Mouse (Mus musculus) frontal cortex, postnatal 25 days (tissue): ENCODE data around the gene Tmem214.

Experiments
- DNase-seq, 2 experiments: peaks; one replicate each; pipeline ENCODE4 v3.0.0; 2022; ENCODE audit warnings: low spot score in 2 of 2

Tmem214 gene

DNA sequence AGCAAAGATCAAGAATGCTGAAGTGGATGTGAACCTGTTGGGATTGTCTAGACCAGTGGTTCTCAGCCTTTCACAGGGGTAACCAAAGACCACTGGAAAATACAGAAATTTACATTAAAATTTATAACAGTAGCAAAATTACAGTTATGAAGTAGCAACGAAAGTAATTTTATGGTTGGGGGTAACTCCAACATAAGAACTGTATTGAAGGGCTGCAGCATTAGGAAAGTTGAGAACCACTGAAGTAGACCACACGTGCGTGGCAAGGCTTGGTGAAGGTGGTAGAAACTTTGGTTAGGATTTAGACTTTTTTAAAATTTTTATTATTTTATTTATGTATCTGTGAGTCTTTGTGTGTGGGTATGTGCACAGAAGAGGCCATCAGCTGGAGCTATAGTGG, at the start of gene Tmem214:
Gene Tmem214 (plus strand): TSS at position 301 of the 400 bp plus-strand sequence.
- DNase-seq, result no peak

DNA sequence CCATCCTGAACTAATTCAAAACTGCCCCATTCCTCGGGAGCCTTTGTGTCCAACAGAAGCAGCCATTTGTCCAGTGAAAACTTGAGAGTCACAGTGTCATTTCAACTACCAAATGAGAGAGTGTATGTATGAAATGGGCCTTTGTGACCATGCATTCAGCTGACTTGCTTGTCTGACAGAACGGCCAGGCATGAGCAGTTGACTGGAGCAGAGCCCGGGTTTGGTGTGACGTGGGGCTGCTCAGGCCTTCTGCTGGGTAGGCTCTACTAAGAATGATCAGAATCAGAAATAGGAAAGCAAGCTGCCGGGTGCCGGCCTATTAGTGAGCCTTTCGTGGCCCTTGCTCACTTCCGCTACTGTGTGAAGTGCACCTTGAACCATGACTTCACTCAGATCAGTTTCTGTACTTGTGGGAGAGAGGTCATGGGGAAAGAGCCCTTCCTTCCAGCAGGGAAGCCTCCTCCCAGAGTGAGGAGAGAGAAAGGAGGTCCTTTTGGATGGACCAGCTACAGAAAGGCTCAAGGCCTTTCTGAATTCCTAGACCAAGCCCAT, 49.0 kb upstream of the Tmem214 start:
- no peak for DNase-seq

DNA sequence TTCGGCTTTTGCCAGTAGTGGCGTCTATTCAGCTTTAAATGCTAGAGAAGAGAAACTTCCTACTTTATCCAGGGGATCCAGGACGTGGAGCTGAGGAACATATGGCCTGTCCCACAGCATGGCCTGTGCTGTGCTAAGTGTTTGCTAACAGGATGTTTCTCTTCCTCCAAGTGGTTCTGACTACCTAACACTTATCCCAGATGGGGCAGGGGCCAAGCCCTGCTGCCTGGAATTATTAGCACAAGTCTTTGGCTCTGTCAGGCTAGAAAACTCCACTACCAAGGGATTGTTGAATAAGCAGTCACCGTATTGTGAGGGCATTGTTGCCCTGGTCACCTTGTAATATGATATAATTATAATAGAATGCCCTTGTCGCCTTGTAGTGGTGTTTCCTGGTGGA, 45.1 kb upstream of the Tmem214 start:
- no peak for DNase-seq

DNA sequence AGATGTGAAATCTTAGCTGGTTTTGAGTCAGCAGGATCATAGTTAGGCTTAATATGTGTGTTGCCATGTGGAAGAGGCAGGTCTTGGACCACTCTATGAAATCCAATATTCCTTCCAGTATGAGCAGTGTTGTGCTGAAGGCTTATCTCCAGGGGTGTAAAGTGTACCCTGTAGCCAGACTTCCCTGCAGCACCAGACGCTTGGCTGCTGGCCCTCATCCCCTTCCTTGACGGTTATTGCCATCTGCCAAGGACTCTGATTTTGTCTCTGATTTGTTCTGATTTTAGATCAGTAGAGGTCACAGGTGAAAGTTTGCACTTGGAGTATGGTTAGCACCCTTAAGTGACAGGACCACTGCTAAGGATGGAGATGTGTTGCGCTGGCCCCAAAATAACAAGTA, 44.7 kb upstream of the Tmem214 start:
- DNase-seq, result no peak

DNA sequence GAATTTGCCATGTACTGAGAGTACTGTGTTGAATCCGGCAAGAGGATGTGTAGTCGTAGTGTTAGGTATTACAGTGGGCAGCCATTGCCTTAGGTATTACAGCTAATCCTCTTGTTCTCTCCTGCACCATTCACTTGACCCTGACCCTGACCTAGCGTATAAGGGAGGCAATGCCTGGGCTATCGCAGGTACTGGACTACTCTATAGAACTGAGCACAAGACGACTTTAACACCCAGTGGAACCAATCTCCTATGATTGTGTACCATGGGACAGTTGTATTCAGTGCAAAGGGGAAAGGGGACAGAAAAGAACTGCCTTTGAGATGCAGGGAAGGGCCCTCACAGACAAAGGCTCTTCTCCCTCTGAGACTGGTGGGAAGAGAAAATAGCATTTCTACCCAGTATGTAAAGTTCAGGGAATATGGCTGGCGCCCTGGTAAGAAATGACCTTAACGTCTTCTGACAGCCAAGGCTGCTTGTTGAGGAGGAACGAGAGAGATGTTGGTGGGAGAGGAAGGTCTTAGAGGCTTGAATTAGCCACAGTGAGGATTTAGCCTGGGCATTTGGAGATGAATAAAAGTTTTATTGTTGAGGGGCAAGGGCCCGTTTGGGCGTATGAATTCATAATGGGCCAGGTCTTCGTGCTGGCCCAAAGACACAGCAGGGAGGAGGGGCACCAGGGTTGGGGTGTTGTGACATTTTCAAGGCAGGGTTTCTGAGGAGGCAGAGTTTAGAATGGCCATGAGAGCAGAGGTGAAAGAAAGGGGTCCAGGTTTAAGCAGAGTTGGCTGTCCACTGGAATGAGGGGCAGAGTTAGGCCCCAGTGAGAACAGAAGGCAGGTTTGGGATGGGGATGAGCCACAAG, 43.5 kb upstream of the Tmem214 start:
- no peak for DNase-seq

DNA sequence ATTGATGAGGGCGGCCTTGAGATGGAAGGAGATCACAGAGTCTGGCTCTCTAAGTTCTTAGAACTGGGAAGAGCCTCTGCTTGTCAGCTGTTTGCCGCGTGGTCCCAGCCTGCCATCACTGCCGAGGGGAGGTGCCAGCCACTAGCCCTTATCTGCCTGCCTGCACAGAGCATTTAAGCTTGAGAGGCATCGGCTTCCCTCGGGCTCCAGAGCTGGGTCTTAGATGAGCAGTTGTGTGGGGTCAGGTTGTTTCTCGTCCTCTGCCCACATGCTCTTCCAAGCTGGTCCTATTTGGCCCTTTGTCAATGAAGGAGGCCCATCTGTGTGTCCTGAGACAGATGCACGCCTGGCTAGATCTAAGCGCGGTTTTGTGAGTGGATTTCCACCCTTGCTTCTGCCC, 42.6 kb upstream of the Tmem214 start:
- DNase-seq, result no peak

DNA sequence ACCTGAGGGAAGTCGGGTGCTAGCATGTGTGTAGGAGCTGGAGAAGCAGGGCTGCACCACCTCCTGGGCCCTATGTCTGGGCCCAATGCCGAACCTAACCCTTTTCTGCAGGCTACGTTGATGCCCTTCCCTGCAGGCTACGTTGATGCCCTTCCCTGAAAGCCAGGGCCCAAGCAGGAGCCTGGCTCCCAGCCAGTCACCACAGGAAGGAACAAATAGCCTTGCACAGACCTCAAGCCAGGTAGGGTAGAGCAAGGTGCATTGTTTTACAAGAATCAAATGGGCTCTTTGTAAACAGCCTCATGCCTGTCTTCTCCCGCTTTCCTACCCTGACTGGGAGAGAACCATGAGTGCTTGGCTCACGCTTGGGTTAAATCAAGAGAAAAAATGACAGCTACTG, 42.0 kb upstream of the Tmem214 start:
- no peak for DNase-seq

DNA sequence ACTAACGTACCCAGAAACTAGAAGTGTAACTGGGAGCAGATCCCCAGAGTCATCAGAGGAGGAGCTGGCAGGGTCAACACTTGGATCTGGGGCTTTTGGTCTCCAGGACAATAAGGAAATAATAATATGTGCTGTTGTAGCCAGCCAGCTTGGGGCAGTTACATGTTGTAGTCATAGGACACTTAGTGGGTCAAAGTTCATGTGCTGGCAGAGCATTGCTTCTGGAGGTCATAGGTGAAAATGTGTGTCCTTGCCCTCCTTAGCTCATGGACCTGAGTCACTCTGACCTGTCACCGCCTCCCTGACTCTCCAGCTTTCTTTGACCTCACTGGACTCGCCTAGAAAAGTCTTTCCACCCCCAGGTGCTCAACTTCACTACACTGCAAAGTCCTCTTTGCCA, 34.4 kb upstream of the Tmem214 start:
- no peak for DNase-seq

DNA sequence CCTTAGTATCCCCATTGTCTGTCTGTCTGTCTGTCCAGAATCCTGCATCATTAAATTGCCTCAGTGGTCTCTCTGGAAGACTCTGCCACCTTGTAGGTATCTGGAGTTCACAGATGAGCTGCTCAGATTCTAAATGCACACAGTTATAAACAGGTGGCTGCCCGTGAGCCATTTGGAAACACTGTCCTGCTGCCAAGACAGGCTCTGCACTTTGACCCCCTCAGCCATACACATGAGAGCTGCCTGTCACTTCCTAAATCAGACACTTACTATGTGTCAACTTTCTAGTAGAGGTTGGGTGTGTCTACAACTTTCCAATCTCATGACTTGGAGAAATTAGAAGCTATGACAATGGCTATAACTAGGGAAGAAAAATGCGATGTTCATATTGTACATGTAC, 28.1 kb upstream of the Tmem214 start:
- DNase-seq, result no peak

DNA sequence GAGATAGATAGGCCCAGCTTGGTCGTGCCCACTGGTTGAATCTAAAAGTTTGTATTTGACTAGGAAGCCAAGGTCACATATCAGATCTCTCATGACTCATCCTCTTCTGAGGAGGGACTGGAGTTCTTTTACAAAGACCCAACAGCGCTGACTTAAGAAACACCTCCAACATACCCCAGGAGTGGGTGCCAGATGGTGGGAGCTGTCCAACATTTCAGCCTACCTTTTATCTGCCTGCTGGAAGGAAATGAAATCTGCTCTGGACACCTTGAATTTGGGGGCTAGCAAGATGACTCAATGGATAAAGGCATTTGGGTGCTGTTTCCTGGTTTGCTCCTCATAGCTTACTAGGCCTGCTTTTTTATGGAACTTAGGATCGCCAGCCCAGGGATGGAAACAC, 25.9 kb upstream of the Tmem214 start:
- no peak for DNase-seq

DNA sequence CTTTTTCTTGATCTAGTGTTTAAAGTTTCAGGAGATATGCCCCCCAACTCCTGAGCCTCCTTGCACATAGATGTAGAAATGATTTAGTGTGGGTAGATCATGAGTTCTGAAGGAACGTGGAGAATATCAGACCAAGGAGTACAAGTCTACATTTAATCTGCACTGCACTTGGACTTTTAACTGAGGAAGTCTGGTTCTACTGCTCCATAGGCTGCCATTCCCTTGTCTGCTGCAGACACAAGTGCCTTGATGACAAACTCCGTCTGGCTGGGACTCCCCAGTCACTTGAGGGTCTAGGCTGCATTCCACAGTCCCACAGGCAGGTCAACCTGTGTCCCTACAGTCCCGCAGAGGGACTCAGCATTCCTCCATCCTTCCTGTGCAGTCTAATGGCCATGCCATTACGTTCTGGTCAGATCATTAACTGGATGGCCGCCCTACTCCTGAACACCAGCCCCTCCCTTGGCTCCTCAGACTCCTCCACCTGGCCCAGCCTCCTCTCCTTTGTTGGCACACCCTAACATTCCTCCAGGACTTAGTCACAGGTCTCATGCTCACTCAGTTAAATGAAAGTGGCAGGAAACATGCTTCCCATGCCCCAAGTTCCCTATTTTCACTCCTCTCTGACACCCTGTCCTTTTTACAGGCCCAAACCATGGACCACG, 17.8 kb upstream of the Tmem214 start:
- DNase-seq, result no peak

DNA sequence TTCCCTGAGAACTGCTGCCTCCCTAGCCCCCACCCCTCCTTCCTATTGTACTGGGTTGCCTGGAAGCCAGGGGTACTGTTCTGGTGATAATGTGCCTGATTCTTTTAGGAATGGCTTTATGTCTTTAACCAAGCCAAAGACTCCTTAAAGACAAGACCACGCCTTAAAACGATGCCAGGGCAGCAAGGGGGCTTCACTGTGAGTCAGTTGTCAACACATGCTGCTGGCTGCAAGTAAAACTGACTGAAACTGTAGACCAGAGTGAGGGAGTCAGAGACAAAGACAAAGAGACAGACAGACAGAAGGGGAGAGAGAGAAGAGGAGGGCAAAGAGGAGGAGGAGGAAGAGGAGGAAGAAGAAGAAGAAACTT, 17.3 kb upstream of the Tmem214 start:
- DNase-seq, result no peak

DNA sequence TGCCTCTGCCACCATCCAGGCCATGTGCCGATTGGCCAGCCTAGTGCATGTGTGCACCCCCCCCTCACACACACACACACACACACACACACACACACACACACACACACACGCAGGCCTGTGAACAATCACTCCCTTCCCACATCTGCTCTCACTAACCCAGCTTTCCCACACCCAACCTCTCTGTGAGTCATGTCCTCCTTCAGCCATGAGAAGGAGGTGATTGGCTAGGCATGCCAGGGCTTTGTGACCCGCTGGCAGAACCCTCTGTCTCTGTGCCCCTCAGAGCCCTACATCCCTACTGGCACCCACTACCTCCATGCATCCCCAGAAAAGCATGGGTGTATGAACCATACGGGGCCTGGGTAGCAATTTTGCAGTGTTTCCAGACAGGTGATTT, 14.3 kb upstream of the Tmem214 start:
- DNase-seq, result no peak

DNA sequence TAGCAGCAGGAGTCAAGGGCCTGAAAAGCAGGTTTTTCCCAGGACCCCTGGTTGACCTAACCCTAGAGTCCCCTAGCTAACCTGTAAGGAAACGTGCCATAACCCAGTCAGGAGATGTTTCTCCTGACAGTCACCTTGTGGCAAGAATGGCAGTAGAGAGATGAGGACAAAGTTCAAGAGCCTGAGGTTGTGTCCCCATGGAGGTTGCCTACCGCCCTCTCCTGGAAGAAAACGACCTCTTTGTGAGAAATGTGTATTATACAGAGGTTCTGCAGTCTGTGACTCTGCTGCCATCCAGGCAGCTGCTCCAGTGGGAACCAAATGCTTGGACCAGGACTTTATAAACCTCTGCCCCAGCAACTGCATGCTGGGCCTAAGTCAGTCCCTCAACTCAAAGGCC, 12.1 kb upstream of the Tmem214 start:
- no peak for DNase-seq

DNA sequence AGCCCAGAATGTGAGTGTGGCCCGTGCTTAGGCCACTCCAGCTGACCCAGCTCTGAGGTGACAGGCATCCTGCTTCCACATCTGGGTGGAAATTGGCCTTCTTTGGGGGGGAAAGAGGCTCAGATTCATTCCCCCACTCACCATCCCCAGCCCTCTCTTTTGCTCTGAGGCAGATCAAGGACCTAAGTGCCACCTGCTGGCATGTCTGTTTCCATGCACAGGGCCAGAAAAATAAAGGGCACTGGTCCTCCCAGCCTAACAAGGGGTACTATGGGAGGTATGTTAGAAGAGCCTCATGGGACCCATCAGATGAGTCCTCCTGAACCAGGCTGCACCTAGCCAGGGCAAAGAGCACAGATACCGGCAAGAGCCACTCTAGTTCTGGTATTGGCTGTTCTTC, 11.7 kb upstream of the Tmem214 start:
- DNase-seq, result no peak

DNA sequence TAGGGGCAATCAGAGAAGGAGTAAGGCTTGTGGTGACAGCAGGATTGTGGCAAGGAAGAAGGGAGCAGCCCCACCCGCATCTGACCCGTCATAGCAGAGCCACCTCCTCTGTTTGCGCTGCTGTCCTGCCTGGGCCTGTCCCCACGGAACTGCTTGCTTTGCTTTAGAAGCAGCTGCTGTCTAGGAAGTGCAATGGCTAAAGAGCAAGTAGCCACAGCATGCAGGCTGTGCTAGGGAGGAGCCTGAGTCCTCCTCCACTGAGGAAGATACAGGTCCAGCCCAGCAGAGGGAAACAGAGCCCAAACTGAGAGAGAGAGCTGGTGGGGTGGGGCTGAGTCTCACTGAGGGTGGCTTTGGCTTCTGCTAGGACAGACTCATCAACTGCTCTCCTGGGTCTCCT, 4.0 kb upstream of the Tmem214 start:
- DNase-seq, result no peak

DNA sequence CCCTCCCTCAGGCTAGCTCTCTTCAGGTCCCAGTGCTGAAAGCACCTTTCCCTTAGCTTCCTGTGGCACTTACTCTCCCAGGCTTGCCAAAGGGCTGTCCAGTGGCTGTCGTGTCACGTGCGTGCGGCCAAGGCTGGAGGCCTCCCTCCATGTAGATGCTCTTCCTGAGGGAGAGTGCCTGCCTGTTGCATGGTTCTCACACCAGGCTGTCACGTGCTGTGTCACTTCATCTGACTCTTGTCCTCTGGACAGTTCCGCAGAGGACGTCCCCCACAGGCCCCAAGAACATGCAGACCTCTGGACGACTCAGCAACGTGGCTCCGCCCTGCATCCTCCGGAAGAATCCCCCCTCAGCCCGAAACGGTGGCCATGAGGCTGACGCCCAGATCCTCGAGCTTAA, 3.5 kb upstream of the Tmem214 start:
- no peak for DNase-seq

DNA sequence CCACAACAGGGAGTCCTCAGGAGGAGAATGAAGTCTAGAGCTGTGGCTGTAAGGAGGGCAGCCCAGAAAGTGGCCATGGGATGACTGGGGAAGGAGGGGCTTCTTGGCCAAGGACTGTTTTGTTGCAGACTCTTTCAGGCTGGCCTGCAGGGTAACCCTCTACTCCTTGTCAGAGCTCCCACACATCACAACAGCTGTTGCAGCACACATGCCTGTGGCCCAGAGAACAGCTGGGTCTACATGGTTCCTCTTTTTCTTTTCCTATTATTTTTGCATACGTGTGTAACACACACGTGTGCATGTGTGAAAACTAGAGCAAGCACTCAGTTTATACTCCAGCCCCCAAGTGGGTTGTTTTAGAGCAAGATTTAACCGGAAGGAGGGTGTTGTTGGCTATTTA, 941 bp upstream of the Tmem214 start:
- DNase-seq, result no peak

DNA sequence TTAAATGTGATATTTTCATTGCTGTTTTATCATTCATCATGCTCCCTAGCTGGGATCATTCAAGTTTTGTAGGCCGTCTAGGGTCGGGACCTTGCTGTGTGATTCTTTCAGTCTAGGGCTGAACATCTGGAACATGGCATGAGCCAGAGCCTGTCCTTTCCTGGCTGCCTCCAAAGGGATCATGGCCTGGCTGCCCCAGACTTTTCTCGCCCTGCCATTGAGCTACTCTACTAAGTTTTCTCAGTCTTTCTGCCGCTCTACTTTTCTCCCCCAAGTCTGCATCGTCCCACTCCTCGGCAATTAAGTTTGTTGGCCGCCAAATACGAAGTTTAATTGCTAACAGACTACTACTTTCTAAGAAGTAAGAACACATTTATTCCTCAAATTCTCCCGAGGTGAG, 1.2 kb downstream of the Tmem214 start:
- DNase-seq, result no peak

DNA sequence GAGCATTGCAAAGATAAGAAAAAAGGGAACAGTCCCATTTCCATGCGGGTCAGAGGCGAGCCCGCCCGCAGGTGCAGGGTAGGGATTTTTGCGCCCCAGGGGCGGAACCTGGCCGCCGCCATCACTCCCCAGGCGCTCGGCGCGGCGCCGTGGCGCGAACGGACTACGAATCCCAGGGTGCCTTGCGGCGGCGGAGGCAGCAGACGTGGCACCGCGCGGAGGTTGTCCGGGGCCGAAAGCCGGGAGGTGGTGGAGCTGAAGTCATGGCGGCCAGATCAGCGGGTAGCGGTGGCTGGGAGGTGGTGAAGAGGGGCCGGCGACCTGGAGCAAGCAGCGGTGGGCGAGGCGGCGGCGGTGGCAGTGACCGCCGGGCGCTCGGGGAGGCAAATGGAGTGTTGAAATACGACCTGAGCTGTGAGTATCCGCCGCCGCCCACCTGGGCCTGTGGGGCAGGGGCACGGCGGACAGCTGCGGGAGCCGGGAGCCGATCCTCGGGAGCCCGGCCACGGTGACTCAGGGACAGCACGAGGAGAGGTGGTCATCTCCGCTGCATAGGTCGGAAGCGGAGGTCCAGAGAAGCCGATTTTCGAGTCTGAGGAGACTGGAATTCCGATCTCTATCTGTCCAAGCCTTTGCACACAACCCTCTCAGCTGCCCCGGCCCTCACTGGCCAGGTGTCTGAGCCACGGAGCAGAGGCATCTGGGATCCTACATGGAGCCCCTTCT, 1.8 kb downstream of the Tmem214 start:
- peak; percentile 81 to 90 for DNase-seq

DNA sequence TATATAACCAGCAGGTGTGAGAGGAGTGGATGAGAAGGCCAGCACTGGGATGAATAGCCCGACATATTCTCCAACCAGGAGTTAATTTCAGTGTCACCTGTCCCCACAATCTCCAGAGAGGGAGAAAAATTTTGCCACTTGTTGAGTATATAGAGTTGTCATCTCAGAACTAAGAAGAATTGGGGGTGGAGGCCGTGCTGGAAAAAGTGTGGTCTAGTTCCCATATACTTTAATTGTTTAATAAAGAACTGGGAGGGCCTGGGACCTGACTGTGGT, 2.3 kb downstream of the Tmem214 start:
- no peak for DNase-seq

DNA sequence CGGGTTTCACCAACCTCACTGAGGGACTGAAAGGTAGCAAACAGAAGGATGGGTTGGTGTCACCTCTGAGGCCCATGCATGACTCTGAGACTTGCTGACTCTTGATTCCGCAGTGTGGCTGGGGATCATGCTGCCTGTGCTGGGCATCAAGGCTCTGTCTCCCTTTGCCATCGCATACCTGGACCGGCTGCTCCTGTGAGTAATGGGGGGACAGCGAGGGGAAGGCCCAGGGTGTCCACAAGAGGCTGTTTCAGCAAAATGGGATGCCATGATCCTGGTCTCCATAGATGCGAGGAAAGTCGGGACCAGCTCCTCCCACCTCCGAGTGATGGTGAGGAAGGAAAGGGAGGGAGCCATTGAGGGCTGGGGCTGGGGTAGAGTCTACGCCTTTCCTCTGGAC, 4.8 kb downstream of the Tmem214 start:
- DNase-seq, result no peak

DNA sequence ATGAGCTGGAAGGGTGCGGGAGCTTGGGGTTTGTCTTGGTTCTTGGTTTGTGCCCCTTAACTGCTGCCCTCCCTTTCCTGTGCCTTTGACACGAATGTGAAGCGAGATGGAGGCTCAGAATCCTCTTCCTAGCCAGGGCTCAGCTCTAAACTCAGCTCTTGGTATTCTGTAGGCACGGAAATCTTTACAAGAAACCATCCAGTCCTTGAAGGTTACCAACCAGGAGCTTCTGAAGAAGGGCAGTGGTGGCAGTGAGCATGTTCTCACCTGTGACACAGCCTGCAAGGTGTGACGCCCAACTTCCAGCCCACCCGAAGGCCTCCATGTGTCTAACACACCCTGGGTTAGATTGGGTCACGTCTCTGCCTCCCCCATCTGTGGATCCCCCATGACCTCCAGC, 6.6 kb downstream of the Tmem214 start:
- no peak for DNase-seq
